ENCODE assay signal across 25 mouse cellular contexts in the genomic region with DNA sequence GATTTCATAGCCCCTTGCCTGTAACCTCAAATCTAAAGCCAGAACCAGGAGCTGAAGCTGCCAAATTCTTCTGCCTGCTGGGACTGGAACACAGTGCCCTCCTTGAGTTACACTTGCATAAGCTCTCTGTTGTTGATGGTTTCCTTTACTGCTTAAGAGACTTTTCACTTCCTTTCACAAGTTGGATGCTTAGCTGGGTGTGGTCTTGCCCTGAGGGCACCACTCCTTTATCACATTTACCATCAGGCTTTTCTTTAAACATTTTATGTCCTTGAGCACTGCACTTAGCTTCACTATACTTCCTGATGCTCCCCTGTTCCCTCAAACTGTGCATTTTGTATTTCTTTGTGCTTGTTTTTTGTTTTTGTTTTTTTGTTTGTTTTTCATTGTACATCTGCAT.
DNase-seq lines count a peak whose midpoint lies in the region; ATAC-seq lines count a peak whose summit lies in the region.
"Had no signal": no experiment of that assay in that cellular context is flagged by ENCODE, and none has a peak within 500 bp of the region (broad histone marks: within the 10 kb centered on the region; RNA-seq: fewer than 3 reads in every experiment).

No protein-coding gene starts in this region.

- no peaks in the 10 kb centered on the region for H3K36me3 ChIP-seq in midbrain, embryonic 11.5 days (ENCODE audit: control insufficient read depth, insufficient read depth, low read length)
- no peaks in the 10 kb centered on the region for H3K36me3 ChIP-seq in hindbrain, embryonic 13.5 days
- H3K36me3 ChIP-seq: embryonic facial prominence, embryonic 13.5 days; embryonic facial prominence, embryonic 15.5 days; forebrain, embryonic 10.5 days; forebrain, embryonic 12.5 days; G1E had no signal

- H3K9me3 ChIP-seq in midbrain, embryonic 11.5 days (ENCODE audit: control insufficient read depth, low read length): no peaks in the 10 kb centered on the region
- no peaks in the 10 kb centered on the region for H3K9me3 ChIP-seq in hindbrain, embryonic 13.5 days
- H3K9me3 ChIP-seq: embryonic facial prominence, embryonic 13.5 days; embryonic facial prominence, embryonic 15.5 days; forebrain, embryonic 10.5 days; forebrain, embryonic 12.5 days had no signal

- no peak overlapping the region for H3K9ac ChIP-seq in midbrain, embryonic 11.5 days (ENCODE audit: low read length)
- no peak overlapping the region for H3K9ac ChIP-seq in hindbrain, embryonic 13.5 days
- H3K9ac ChIP-seq: embryonic facial prominence, embryonic 13.5 days; embryonic facial prominence, embryonic 15.5 days; forebrain, embryonic 12.5 days had no signal

- H3K27ac ChIP-seq in midbrain, embryonic 11.5 days (ENCODE audit: low read depth, low read length): no peak overlapping the region
- H3K27ac ChIP-seq in hindbrain, embryonic 13.5 days: no peak overlapping the region
- H3K27ac ChIP-seq: embryonic facial prominence, embryonic 13.5 days; embryonic facial prominence, embryonic 15.5 days; forebrain, embryonic 10.5 days; forebrain, embryonic 12.5 days had no signal

- H3K4me1 ChIP-seq in midbrain, embryonic 11.5 days (ENCODE audit: control insufficient read depth, insufficient read depth, low read length): no peaks in the 10 kb centered on the region
- no peaks in the 10 kb centered on the region for H3K4me1 ChIP-seq in hindbrain, embryonic 13.5 days (replicated peaks)
- H3K4me1 ChIP-seq: embryonic facial prominence, embryonic 13.5 days; embryonic facial prominence, embryonic 15.5 days; forebrain, embryonic 10.5 days; forebrain, embryonic 12.5 days had no signal

- peak; percentile 8; the same call in 1 of the 2 replicates for ATAC-seq in megakaryocyte, adult 5-6 weeks (ENCODE audit: poor library complexity, severe bottlenecking)
- no peak for ATAC-seq in midbrain, embryonic 11.5 days (ENCODE audit: low FRiP score)
- no peak for ATAC-seq in hindbrain, embryonic 13.5 days (ENCODE audit: low FRiP score)
- ATAC-seq: activated CD4-positive, CD25-positive, alpha-beta regulatory T cell, adult 4 months; forebrain, embryonic 14.5 days; forebrain, embryonic 16.5 days; Patski had no signal

- no peaks in the 10 kb centered on the region for H3K27me3 ChIP-seq in midbrain, embryonic 11.5 days (ENCODE audit: control insufficient read depth, insufficient read depth, low read length)
- H3K27me3 ChIP-seq in hindbrain, embryonic 13.5 days: no peaks in the 10 kb centered on the region
- H3K27me3 ChIP-seq: embryonic facial prominence, embryonic 13.5 days; embryonic facial prominence, embryonic 15.5 days; forebrain, embryonic 12.5 days; Patski had no signal

- DNase-seq in 3T3-L1 (ENCODE audit: low read depth, low spot score): peak; percentile 34
- DNase-seq in R1 (ENCODE audit: low read depth, low spot score): peak; percentile 59
- DNase-seq in adipocyte (ENCODE audit: low spot score): peak; percentile 24
- no peak for DNase-seq in midbrain, embryonic 11.5 days (ENCODE audit: low spot score, missing footprints)
- DNase-seq in kidney, postnatal 10 days: no peak
- DNase-seq in adrenal gland, postnatal 36 days: no peak
- DNase-seq: adrenal gland, adult 2 months; adrenal gland, postnatal 10 days; adrenal gland, postnatal 25 days; cerebellum, adult 11-12 months; cerebellum, adult 2 months; cerebellum, adult 9-10 months; cerebellum, postnatal 10 days; cerebellum, postnatal 25 days had no signal

- no peak overlapping the region for H3K4me3 ChIP-seq in midbrain, embryonic 11.5 days (ENCODE audit: low read depth, low read length)
- no peak overlapping the region for H3K4me3 ChIP-seq in hindbrain, embryonic 13.5 days
- H3K4me3 ChIP-seq: embryonic facial prominence, embryonic 13.5 days; embryonic facial prominence, embryonic 15.5 days; forebrain, embryonic 10.5 days; forebrain, embryonic 12.5 days had no signal

- H3K4me2 ChIP-seq in midbrain, embryonic 11.5 days: no peak overlapping the region
- no peak overlapping the region for H3K4me2 ChIP-seq in hindbrain, embryonic 13.5 days
- H3K4me2 ChIP-seq: embryonic facial prominence, embryonic 13.5 days; embryonic facial prominence, embryonic 15.5 days; forebrain, embryonic 12.5 days had no signal

Comparison
In these comparisons a context has a peak if more than half of its experiments do, and no peak if none do; other contexts are left out.
1. DNase-seq: peak in 3T3-L1 (single experiment), R1 (single experiment) and adipocyte (single experiment); none in midbrain, embryonic 11.5 days (single experiment), kidney, postnatal 10 days (single experiment) and adrenal gland, postnatal 36 days (0 of 2).